Mouse (Mus musculus) ES-Bruce4 (cell line): ENCODE measurements at regions not wholly inside any gene's neighbourhood (a gene's known extent, or its start where the extent isn't known, plus 50 kb on each side); places are given as distances from the start of the nearest gene placed in this dataset.

Experiments used
- CTCF ChIP-seq: IDR thresholded peaks from one replicate; pipeline ENCODE4 v1.8.1; 2011; ENCODE audit warnings: low read depth, low read length
- EP300 ChIP-seq: IDR thresholded peaks from 2 replicates; pipeline ENCODE4 v1.6.1; 2011; ENCODE audit warnings: low read depth, low read length; ENCODE audit not compliant: insufficient read depth
- POLR2A ChIP-seq: IDR thresholded peaks from one replicate; pipeline ENCODE4 v1.8.1; 2011; ENCODE audit warnings: low read length; ENCODE audit not compliant: insufficient read depth

- TF ChIP-seq CTCF = no peak
- no peak for TF ChIP-seq POLR2A
- TF ChIP-seq EP300 = no peak
These were observed 1396.7 kb upstream of the 1700008P02Rik start for GRCm38 (mm10) chr3:8016945-8017344.
